Mouse (Mus musculus) cortical plate, adult 2 months (tissue): ENCODE data around the gene Rasgrp2. TPM values are rescaled to one million over a fixed set of nuclear protein-coding genes. Genes with fewer than 3 reads are reported as not detected.

ENCODE experiments used
- H3K27ac ChIP-seq: fragments of 200-500 bp; 2 replicates; pipeline ENCODE4 v1.5.1; 2012; ENCODE audit warnings: low read length, control low read depth, inconsistent platforms; ENCODE audit not compliant: insufficient read depth
- H3K4me1 ChIP-seq: fragments of 200-500 bp; 2 replicates; pipeline ENCODE4 v1.6.1; 2011; ENCODE audit warnings: low read length; ENCODE audit not compliant: control insufficient read depth, insufficient read depth
- H3K4me3 ChIP-seq: fragments of 200-500 bp; 2 replicates; pipeline ENCODE4 v1.5.1; 2011; ENCODE audit warnings: mild to moderate bottlenecking, low read length, control low read depth; ENCODE audit not compliant: insufficient read depth
- CTCF ChIP-seq: fragments of 200-500 bp; IDR thresholded peaks from 2 replicates; pipeline ENCODE4 v1.5.1; 2011; ENCODE audit warnings: mild to moderate bottlenecking, control low read depth, low read length; ENCODE audit not compliant: insufficient read depth; ENCODE audit errors: extremely low read depth
- POLR2A ChIP-seq: fragments of 200-500 bp; IDR thresholded peaks from 2 replicates; pipeline ENCODE4 v1.6.1; 2011; ENCODE audit warnings: mild to moderate bottlenecking, low read length, control low read depth; ENCODE audit not compliant: insufficient read depth; ENCODE audit errors: extremely low read depth
- polyA plus RNA-seq: library from polyadenylated mRNA; depleted of rRNA; stranded (reverse); fragments of >200 nt; gene quantifications from 2 replicates; pipeline ENCODE4 v1.2.3, GENCODE M21; 2012; rRNA removed

The Rasgrp2 gene
- polyA plus RNA-seq, 1 experiment: 78.6 TPM

DNA sequence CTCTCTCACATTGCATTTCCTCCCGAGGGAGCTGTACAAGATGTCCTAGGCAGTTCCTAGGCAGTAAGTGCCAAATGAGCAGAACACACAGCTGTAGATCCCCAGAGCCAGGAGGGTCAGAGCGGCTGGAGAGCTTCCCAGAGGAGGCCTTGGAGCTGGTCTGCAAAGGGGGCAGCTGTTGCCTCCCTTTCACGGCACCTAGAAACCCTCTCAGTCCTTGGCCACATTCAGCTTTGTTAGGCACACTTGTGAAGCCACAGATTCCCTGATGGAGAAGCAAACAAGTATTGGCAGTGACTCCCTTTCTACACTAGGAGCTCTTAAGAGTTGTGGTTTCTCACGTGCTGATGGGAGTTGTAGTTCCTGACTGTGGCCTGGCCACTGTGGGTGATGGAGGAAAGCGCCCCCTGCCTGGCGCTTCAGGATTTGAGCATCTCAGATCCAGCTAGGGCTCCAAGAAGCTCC is 52.9 kb downstream of the Rasgrp2 start:
- Histone ChIP-seq H3K27ac (peak overlapping the region; percentile 77; the same call in 1 of the 2 replicates), H3K4me3 (no peak overlapping the region), H3K4me1 (peaks cover 5% of the 10 kb centered on the region; the same call in 1 of the 2 replicates)
- no peak for TF ChIP-seq POLR2A
- peak; percentile 74 for TF ChIP-seq CTCF

DNA sequence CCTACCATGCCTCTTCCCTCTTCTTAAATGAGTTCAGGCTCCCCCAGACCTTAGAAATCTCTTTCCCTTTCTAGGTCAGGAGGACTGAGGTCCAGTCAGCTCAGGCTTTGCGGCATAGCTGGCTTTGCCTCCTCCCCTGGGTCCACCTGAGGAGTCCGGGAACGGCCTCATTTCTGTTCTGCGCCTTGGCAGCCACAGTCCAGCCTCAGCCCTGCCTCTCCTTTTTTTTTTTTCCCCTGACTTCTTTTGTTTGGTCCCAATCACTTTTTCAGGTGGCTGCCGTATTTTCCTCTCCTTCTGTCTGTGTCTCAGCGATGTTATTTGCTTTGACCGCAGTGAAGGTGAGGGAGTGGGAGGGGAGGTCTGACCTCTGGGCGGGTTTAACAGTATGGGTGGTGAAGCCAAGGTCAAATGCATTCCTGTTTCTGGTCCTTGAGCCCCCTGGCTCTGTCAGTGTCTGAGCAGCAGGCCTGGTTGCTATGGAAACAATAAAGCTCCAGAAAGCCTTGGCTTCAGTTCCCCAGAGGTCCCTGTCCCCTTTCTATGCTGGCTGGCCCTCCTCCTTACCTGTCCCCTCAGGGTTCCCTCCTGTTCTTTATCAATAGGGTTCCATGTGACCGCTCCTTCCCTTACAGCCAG is 53.7 kb downstream of the Rasgrp2 start:
- H3K4me3 ChIP-seq: no peak overlapping the region
- H3K4me1 ChIP-seq: peaks cover 4% of the 10 kb centered on the region; the same call in 1 of the 2 replicates
- peak overlapping the region; percentile 83 for H3K27ac ChIP-seq
- no peak for TF ChIP-seq CTCF
- TF ChIP-seq POLR2A: no peak

DNA sequence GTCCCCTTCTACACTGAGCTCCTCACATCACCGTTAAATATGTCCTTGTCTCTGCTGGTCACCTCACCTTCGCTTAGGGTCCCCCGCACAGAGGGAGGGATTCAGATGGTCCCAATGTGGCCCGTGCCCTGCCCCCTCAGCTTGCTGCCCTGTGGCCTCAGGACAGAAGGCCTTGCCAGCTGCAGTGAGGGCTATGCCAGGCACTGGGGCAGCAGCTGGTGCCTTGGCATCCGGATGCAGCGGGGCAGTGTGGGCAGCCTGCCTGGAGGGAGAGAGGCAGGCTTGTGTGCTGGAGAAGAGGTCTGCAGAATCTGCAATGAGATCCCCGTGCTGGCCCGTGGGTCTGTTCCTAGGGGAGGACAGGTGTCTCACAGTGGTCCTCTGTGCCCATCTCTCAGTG is 54.2 kb downstream of the Rasgrp2 start:
- Histone ChIP-seq H3K4me3 (no peak overlapping the region), H3K4me1 (peaks cover 4% of the 10 kb centered on the region; the same call in 1 of the 2 replicates), H3K27ac (peak overlapping the region; percentile 83)
- TF ChIP-seq POLR2A (no peak), CTCF (no peak)

DNA sequence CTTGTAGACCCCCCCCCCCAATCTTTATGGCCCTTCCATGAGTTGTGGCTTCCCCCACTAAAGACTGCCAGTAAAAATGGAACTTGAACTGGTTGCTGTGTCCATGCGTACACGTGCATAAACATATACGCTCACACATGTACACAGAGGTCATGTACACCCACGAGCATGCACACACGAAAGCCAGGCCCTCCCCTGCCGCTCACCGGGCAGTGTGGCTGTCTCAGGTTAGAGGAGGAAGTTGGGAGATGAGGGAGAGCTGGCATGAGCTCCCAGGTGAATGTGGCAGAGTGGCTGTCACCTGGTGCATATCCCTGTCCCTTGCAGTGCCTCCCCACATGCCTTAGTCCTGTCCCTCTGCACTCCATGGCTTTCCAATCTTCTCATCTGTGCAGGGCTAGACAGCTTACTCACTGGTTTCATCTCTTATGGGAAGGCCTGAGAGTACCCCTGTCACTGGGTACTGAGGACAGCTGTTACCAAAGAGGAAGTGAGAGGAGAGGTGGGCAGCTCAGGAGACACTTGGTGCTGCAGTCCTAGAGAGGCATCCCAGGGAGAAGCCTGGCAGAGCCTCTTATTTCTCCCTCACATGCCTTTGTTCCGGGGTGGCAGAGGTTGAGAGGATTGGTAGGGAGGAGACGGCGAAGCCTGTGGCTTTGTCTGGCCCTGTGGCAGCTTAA is 55.0 kb downstream of the Rasgrp2 start:
- peaks cover 4% of the 10 kb centered on the region; the same call in 1 of the 2 replicates for H3K4me1 ChIP-seq
- TF ChIP-seq CTCF: no peak
- TF ChIP-seq POLR2A: no peak
- H3K4me3 ChIP-seq: no peak overlapping the region
- H3K27ac ChIP-seq: peak overlapping the region; percentile 69

DNA sequence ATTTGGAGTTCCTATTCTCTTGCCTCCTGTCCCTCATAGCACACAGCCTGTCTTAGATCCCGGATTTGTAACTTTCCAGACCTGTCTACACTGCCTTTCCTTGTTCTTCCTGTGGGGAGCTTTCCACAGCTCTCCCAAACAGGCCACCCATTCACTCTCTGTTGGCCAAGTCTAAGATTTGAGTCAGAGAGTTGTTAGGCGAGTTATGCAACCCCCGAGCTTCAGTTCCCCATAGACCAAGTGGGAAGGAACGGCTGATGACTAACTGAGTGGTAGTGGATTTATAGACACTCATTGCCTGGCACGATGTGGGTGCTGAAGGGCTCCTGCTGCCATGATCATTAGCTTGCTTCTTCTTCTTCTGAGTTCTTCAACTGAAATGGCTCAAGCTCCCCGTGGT is 60.4 kb downstream of the Rasgrp2 start:
- Histone ChIP-seq H3K27ac (no peak overlapping the region), H3K4me1 (peaks cover 3% of the 10 kb centered on the region), H3K4me3 (no peak overlapping the region)
- TF ChIP-seq POLR2A (no peak), CTCF (no peak)

DNA sequence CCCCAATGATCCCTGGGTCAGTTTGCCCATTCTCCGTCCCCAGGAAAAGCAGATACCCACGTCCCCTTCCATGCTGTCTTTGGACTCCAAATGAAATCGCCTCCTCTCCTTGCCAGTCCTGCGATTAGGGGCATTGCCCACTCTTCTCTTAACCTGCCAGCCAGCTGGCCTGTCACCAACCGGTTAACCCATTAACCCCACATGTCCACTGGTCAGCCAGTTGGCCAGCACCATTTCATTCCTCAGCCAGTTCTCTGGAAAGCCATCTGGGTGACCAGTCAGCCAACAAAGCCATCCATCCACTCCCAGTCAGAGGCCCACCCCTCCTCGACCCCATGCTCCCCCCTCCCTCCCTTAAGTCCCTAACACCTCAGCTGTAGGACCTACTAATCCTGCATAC is 63.7 kb downstream of the Rasgrp2 start:
- TF ChIP-seq POLR2A: no peak
- H3K4me3 ChIP-seq: no peak overlapping the region
- peaks cover 9% of the 10 kb centered on the region for H3K4me1 ChIP-seq
- H3K27ac ChIP-seq: no peak overlapping the region

DNA sequence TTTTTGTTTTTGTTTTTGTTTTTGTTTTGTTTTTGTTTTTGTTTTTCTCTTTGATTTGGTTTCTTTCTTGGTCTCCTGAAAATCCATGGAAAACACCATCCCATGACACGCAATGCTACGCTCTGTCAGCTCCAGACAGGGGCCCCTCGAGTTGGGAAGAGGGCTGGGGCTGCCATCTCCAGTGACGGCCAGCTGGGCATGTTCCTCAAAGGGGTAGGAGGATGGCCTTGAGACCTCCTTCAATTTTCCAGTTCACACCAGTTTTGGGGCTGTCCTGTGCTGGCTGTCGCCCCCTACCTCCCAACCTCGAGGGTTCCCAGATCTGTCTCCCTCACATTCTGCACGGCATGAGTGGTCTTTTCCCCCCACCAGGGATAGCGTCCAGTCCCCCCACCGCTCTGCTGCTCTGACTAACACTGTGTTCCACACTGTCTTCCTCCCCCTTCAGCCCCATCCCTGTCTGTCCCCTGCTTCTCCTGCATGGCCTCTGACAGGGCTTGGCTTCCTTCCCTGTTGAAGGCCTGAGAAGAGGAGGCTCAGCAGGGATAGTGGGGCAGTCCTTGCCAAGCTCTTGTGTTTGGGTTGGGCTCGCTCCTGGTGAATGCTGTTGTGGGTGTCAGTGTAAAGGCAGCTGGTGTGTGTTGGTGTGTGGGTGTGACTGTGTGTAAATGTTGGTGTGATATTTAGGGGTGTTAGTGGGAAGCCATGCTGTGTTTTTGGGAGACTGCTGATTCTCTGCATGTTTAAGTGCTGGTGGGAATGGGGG is 65.3 kb downstream of the Rasgrp2 start:
- Histone ChIP-seq H3K27ac (no peak overlapping the region), H3K4me3 (no peak overlapping the region), H3K4me1 (peaks cover 6% of the 10 kb centered on the region)
- TF ChIP-seq CTCF: no peak
- TF ChIP-seq POLR2A: no peak

Other genes starting within 250 kb of the Rasgrp2 start
- gene Majin, start 215.0 kb upstream of the Rasgrp2 start, polyA plus RNA-seq: 0.09 and 0.23 TPM in 2 replicates
- gene Gpha2, start 173.0 kb upstream of the Rasgrp2 start, polyA plus RNA-seq: 0.21 TPM in 1 of 2 replicates, not detected in the other
- gene Ppp2r5b, start 163.5 kb upstream of the Rasgrp2 start, polyA plus RNA-seq: 154 and 160 TPM in 2 replicates
- gene Atg2a, start 157.7 kb upstream of the Rasgrp2 start, polyA plus RNA-seq: 28.9 and 31.0 TPM in 2 replicates
- gene Ehd1, start 122.6 kb upstream of the Rasgrp2 start, polyA plus RNA-seq: 48.2 and 49.2 TPM in 2 replicates
- gene Cdc42bpg, start 92.9 kb upstream of the Rasgrp2 start, polyA plus RNA-seq: 2.1 and 2.4 TPM in 2 replicates
- gene Men1, start 64.4 kb upstream of the Rasgrp2 start, polyA plus RNA-seq: 75.2 and 76.5 TPM in 2 replicates
- 237 and 248 TPM in 2 replicates for gene Map4k2, start 58.2 kb upstream of the Rasgrp2 start, polyA plus RNA-seq
- 145 and 149 TPM in 2 replicates for gene Sf1, start 35.6 kb upstream of the Rasgrp2 start, polyA plus RNA-seq
- gene Pygm, start 14.9 kb upstream of the Rasgrp2 start, polyA plus RNA-seq: 40.9 and 46.2 TPM in 2 replicates
- 279 and 288 TPM in 2 replicates for gene Nrxn2, start 19.4 kb downstream of the Rasgrp2 start, polyA plus RNA-seq
- gene Slc22a12, start 143.7 kb downstream of the Rasgrp2 start, polyA plus RNA-seq: 0.15 and 0.38 TPM in 2 replicates